ENCODE assay signal across 32 mouse cellular contexts in the genomic region with DNA sequence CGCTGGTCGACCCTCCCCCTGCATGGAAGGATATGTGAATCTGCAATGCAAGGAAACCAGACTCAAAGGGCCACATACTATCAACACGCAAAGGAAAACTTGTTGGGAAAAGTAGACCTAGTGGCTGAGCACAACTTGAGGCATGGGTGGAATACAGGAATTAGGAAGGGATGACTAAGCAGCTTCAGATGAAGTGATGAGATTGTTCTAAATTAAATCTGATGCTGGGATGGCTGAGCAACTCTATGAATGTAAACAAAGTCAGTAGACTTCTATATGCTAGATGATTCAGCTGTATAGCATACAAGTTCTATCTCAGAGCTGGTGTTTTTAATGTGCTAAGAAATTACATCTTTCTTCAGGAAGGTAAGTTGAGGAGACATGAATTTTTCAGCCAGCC.
A peak's percentile ranks its signal among the peaks of the same experiment; 100 is the strongest.
DNase-seq lines count a peak whose midpoint lies in the region; ATAC-seq and TF ChIP-seq lines count a peak whose summit lies in the region.
"Had no signal": no experiment of that assay in that cellular context is flagged by ENCODE, and none has a peak within 500 bp of the region (broad histone marks: within the 10 kb centered on the region; RNA-seq: fewer than 3 reads in every experiment).

No protein-coding gene starts in this region.

- TF ChIP-seq CTCF in heart, postnatal 0 days (IDR thresholded peaks at IDR 0.05; ENCODE audit: low read depth): no peak
- TF ChIP-seq CTCF in stomach, postnatal 0 days (IDR thresholded peaks at IDR 0.05; ENCODE audit: low read depth): no peak

- ATAC-seq in heart, postnatal 0 days (ENCODE audit: insufficient read depth, low read depth): no peak
- no peak for ATAC-seq in stomach, postnatal 0 days (ENCODE audit: low FRiP score, low TSS enrichment)
- ATAC-seq: activated CD4-positive, CD25-positive, alpha-beta regulatory T cell, adult 4 months; CD4-positive, CD25-positive, alpha-beta regulatory T cell, adult 4 months; hindbrain, postnatal 0 days; intestine, embryonic 15.5 days; lung, postnatal 0 days; midbrain, embryonic 13.5 days had no signal

- H3K4me2 ChIP-seq in heart, postnatal 0 days (ENCODE audit: low read depth, low read length): no peak overlapping the region
- no peak overlapping the region for H3K4me2 ChIP-seq in stomach, postnatal 0 days (replicated peaks; ENCODE audit: low read depth)
- H3K4me2 ChIP-seq: embryonic facial prominence, embryonic 12.5 days; forebrain, embryonic 12.5 days; intestine, embryonic 15.5 days; limb, embryonic 15.5 days; liver, embryonic 13.5 days; midbrain, embryonic 13.5 days; neural tube, embryonic 15.5 days; stomach, embryonic 15.5 days had no signal

- no peaks in the 10 kb centered on the region for H3K36me3 ChIP-seq in heart, embryonic 10.5 days
- no peaks in the 10 kb centered on the region for H3K36me3 ChIP-seq in heart, postnatal 0 days (replicated peaks; ENCODE audit: control insufficient read depth, insufficient read depth, low read length)
- H3K36me3 ChIP-seq in stomach, postnatal 0 days (ENCODE audit: control insufficient read depth, insufficient read depth, low read length): no peaks in the 10 kb centered on the region
- H3K36me3 ChIP-seq: embryonic facial prominence, embryonic 12.5 days; forebrain, embryonic 12.5 days; intestine, embryonic 15.5 days; limb, embryonic 15.5 days; liver, embryonic 13.5 days; midbrain, embryonic 13.5 days; neural tube, embryonic 15.5 days; stomach, embryonic 15.5 days had no signal

- H3K9me3 ChIP-seq in heart, embryonic 10.5 days: no peaks in the 10 kb centered on the region
- no peaks in the 10 kb centered on the region for H3K9me3 ChIP-seq in heart, postnatal 0 days (replicated peaks; ENCODE audit: control insufficient read depth, low read length)
- H3K9me3 ChIP-seq in stomach, postnatal 0 days (ENCODE audit: control insufficient read depth, low read length): no peaks in the 10 kb centered on the region
- H3K9me3 ChIP-seq: embryonic facial prominence, embryonic 12.5 days; forebrain, embryonic 12.5 days; intestine, embryonic 15.5 days; limb, embryonic 10.5 days; limb, embryonic 15.5 days; liver, embryonic 13.5 days; megakaryocyte, embryonic 14.5 days; midbrain, embryonic 13.5 days; neural tube, embryonic 15.5 days; stomach, embryonic 15.5 days had no signal

- no peak for TF ChIP-seq EP300 in heart, postnatal 0 days (IDR thresholded peaks at IDR 0.05; ENCODE audit: low read depth)
- TF ChIP-seq EP300 in stomach, postnatal 0 days (optimal IDR thresholded peaks at IDR 0.05): no peak

- H3K4me3 ChIP-seq in heart, embryonic 10.5 days: no peak overlapping the region
- no peak overlapping the region for H3K4me3 ChIP-seq in heart, postnatal 0 days (ENCODE audit: low read depth, low read length)
- H3K4me3 ChIP-seq in stomach, postnatal 0 days (ENCODE audit: low read depth, low read length): no peak overlapping the region
- H3K4me3 ChIP-seq: embryonic facial prominence, embryonic 12.5 days; forebrain, embryonic 12.5 days; intestine, embryonic 15.5 days; limb, embryonic 10.5 days; limb, embryonic 15.5 days; liver, embryonic 13.5 days; megakaryocyte, embryonic 14.5 days; midbrain, embryonic 13.5 days; neural tube, embryonic 15.5 days; stomach, embryonic 15.5 days had no signal

- H3K9ac ChIP-seq in heart, postnatal 0 days (replicated peaks; ENCODE audit: low read depth, low read length): no peak overlapping the region
- H3K9ac ChIP-seq in stomach, postnatal 0 days (ENCODE audit: low read length): no peak overlapping the region
- H3K9ac ChIP-seq: embryonic facial prominence, embryonic 12.5 days; forebrain, embryonic 12.5 days; intestine, embryonic 15.5 days; limb, embryonic 15.5 days; liver, embryonic 13.5 days; midbrain, embryonic 13.5 days; neural tube, embryonic 15.5 days; stomach, embryonic 15.5 days had no signal

- WGBS in heart, embryonic 10.5 days: 82% methylated on average over 3 of the region's 3 CpGs
- WGBS in heart, postnatal 0 days: 75% methylated on average over 3 of the region's 3 CpGs
- 80% methylated on average over 3 of the region's 3 CpGs for WGBS in stomach, postnatal 0 days

- peaks cover 71% of the 10 kb centered on the region for H3K4me1 ChIP-seq in heart, embryonic 10.5 days
- peaks cover 51% of the 10 kb centered on the region for H3K4me1 ChIP-seq in heart, postnatal 0 days (ENCODE audit: control insufficient read depth, insufficient read depth)
- H3K4me1 ChIP-seq in stomach, postnatal 0 days (replicated peaks; ENCODE audit: control insufficient read depth, insufficient read depth): peaks cover 20% of the 10 kb centered on the region
- H3K4me1 ChIP-seq: megakaryocyte, embryonic 14.5 days had no signal

- no peaks in the 10 kb centered on the region for H3K27me3 ChIP-seq in heart, embryonic 10.5 days (ENCODE audit: insufficient read depth, poor library complexity, severe bottlenecking)
- no peaks in the 10 kb centered on the region for H3K27me3 ChIP-seq in heart, postnatal 0 days (ENCODE audit: control insufficient read depth, insufficient read depth, low read length)
- no peaks in the 10 kb centered on the region for H3K27me3 ChIP-seq in stomach, postnatal 0 days (ENCODE audit: control insufficient read depth, insufficient read depth, low read length)
- H3K27me3 ChIP-seq: embryonic facial prominence, embryonic 12.5 days; forebrain, embryonic 12.5 days; intestine, embryonic 15.5 days; limb, embryonic 15.5 days; liver, embryonic 13.5 days; midbrain, embryonic 13.5 days; neural tube, embryonic 15.5 days; stomach, embryonic 15.5 days had no signal

- peak overlapping the region; percentile 91; the same call in 1 of the 2 replicates for H3K27ac ChIP-seq in heart, embryonic 10.5 days
- 0 out of 2 replicates have a peak overlapping the region, but pooled peaks have one; percentile 3 for H3K27ac ChIP-seq in heart, postnatal 0 days (ENCODE audit: low read depth)
- H3K27ac ChIP-seq in stomach, postnatal 0 days (replicated peaks): peak overlapping the region; percentile 0; the same call in 1 of the 2 replicates
- H3K27ac ChIP-seq: forebrain, embryonic 12.5 days; hindbrain, postnatal 0 days; intestine, embryonic 15.5 days; limb, embryonic 10.5 days; liver, embryonic 13.5 days; midbrain, embryonic 13.5 days; neural tube, embryonic 15.5 days; stomach, embryonic 15.5 days had no signal

- DNase-seq in heart, embryonic 10.5 days (ENCODE audit: low spot score): no peak
- DNase-seq in heart, postnatal 36 days: no peak
- no peak for DNase-seq in heart, postnatal 0 days (ENCODE audit: low spot score)
- DNase-seq in heart, postnatal 14 days: no peak
- peak; percentile 53 for DNase-seq in brain, adult 2 months (ENCODE audit: low read depth, low spot score)
- no peak for DNase-seq in stomach, postnatal 0 days (ENCODE audit: low spot score)
- DNase-seq in cerebellum, postnatal 4 days (ENCODE audit: low spot score in 2 of 2): no peak
- DNase-seq: adrenal gland, adult 2 months; adrenal gland, postnatal 36 days; cerebellum, adult 8-10 months; cerebellum, postnatal 25 days; kidney, adult 2 months; kidney, postnatal 36 days; liver, embryonic 13.5 days; lung, adult 18-20 months; lung, postnatal 4 days; retina, postnatal 1 day; right cerebral cortex, postnatal 14 days; thymus, postnatal 14 days had no signal

- intact Hi-C loops in heart, postnatal 36 days (cut with DNase I): loop anchor here (5.0 kb wide), 2 partner anchors 191 to 246 kb away; no protein-coding TSS in a partner anchor
- intact Hi-C loops in heart, postnatal 14 days (cut with DNase I): loop anchor here (5.0 kb wide), 5 partner anchors 66 to 241 kb away; no protein-coding TSS in a partner anchor

Comparison
In these comparisons a context has a peak if more than half of its experiments do, and no peak if none do; other contexts are left out.
1. H3K27ac ChIP-seq: peak in every context shown above with its lines; median percentile 91 in heart, embryonic 10.5 days; 3 in heart, postnatal 0 days; 0 in stomach, postnatal 0 days.